Comparison of ENCODE assay signal across 10 mouse cellular contexts in genomic region chr11:59135051-59135820, GRCm38 (mm10). TPM values are rescaled to one million over a fixed set of nuclear protein-coding genes. Genes with fewer than 3 reads are reported as not detected.
DNase-seq lines count a peak whose midpoint lies in the region; ATAC-seq and TF ChIP-seq lines count a peak whose summit lies in the region.
"Had no signal": no experiment of that assay in that cellular context is flagged by ENCODE, and none has a peak within 500 bp of the region (broad histone marks: within the 10 kb centered on the region; RNA-seq: fewer than 3 reads in every experiment).

No protein-coding gene starts in this region.

- DNase-seq in kidney, postnatal 0 days (ENCODE audit: low spot score) = no peak
- no peak for DNase-seq in kidney, adult 8-10 months
- no peak for DNase-seq in embryonic facial prominence, embryonic 14.5 days (ENCODE audit: low spot score)
- DNase-seq in hindbrain, postnatal 0 days (ENCODE audit: low spot score) = peak; percentile 12
- DNase-seq in urinary bladder, postnatal 14 days (ENCODE audit: low spot score) = no peak
- DNase-seq in kidney, postnatal 14 days = no peak
- no peak for DNase-seq in cerebellum, adult 8-10 months
- DNase-seq: cerebellum, postnatal 25 days; layer of hippocampus, adult 9-11 months had no signal

- H3K4me3 ChIP-seq in kidney, postnatal 0 days (replicated peaks; ENCODE audit: low read depth, low read length) = peak overlapping the region; percentile 9; the same call in 1 of the 2 replicates
- peak overlapping the region; percentile 25 for H3K4me3 ChIP-seq in embryonic facial prominence, embryonic 14.5 days (ENCODE audit: low read depth, low read length)
- H3K4me3 ChIP-seq in hindbrain, postnatal 0 days (ENCODE audit: low read length) = peak overlapping the region; percentile 30
- H3K4me3 ChIP-seq in neural tube, embryonic 12.5 days = peak overlapping the region; percentile 19

- no peak for ATAC-seq in kidney, postnatal 0 days (replicated peaks; ENCODE audit: low FRiP score, low read depth)
- no peak for ATAC-seq in embryonic facial prominence, embryonic 14.5 days (ENCODE audit: low read depth)
- ATAC-seq in hindbrain, postnatal 0 days = peak; percentile 6; the same call in 1 of the 2 replicates
- 0 out of 2 replicates have a peak, but pooled peaks have one; percentile 6 for ATAC-seq in neural tube, embryonic 12.5 days (ENCODE audit: low FRiP score, low read depth)

- H3K4me2 ChIP-seq in kidney, postnatal 0 days (ENCODE audit: low read length) = peak overlapping the region; percentile 44
- peak overlapping the region; percentile 46 for H3K4me2 ChIP-seq in embryonic facial prominence, embryonic 14.5 days (ENCODE audit: low read depth, low read length)
- peak overlapping the region; percentile 51 for H3K4me2 ChIP-seq in hindbrain, postnatal 0 days (ENCODE audit: low read depth, low read length)
- H3K4me2 ChIP-seq in neural tube, embryonic 12.5 days (replicated peaks) = peak overlapping the region; percentile 54

- H3K27me3 ChIP-seq in kidney, postnatal 0 days (ENCODE audit: insufficient read depth, low read length) = peaks cover 39% of the 10 kb centered on the region
- H3K27me3 ChIP-seq in embryonic facial prominence, embryonic 14.5 days (replicated peaks; ENCODE audit: control insufficient read depth, insufficient read depth, low read length) = peaks cover 57% of the 10 kb centered on the region
- peaks cover 37% of the 10 kb centered on the region for H3K27me3 ChIP-seq in hindbrain, postnatal 0 days (ENCODE audit: insufficient read depth, low read length)
- H3K27me3 ChIP-seq in neural tube, embryonic 12.5 days (replicated peaks) = peaks cover 61% of the 10 kb centered on the region

- 5% methylated on average over 55 of the region's 55 CpGs for WGBS in kidney, postnatal 0 days
- WGBS in embryonic facial prominence, embryonic 14.5 days = 7% methylated on average over 46 of the region's 55 CpGs
- WGBS in hindbrain, postnatal 0 days = 6% methylated on average over 55 of the region's 55 CpGs
- WGBS in neural tube, embryonic 12.5 days = 5% methylated on average over 55 of the region's 55 CpGs

- 0 out of 2 replicates have a peak, but pooled peaks cover 4% of the 10 kb centered on the region for H3K4me1 ChIP-seq in kidney, postnatal 0 days (replicated peaks; ENCODE audit: insufficient read depth, low read length)
- no peaks in the 10 kb centered on the region for H3K4me1 ChIP-seq in embryonic facial prominence, embryonic 14.5 days (ENCODE audit: control insufficient read depth, insufficient read depth, low read length)
- no peaks in the 10 kb centered on the region for H3K4me1 ChIP-seq in hindbrain, postnatal 0 days (ENCODE audit: insufficient read depth, low read length)
- H3K4me1 ChIP-seq in neural tube, embryonic 12.5 days = peaks cover 10% of the 10 kb centered on the region

- TF ChIP-seq CTCF in kidney, postnatal 0 days (IDR thresholded peaks at IDR 0.05; ENCODE audit: low read depth) = no peak
- no peak for TF ChIP-seq CTCF in hindbrain, postnatal 0 days (IDR thresholded peaks at IDR 0.05; ENCODE audit: low read depth)

- no peak overlapping the region for H3K9ac ChIP-seq in kidney, postnatal 0 days (ENCODE audit: low read depth, low read length)
- no peak overlapping the region for H3K9ac ChIP-seq in embryonic facial prominence, embryonic 14.5 days (ENCODE audit: low read depth, low read length)
- H3K9ac ChIP-seq in hindbrain, postnatal 0 days (replicated peaks; ENCODE audit: low read length) = peak overlapping the region; percentile 30; the same call in 1 of the 2 replicates
- H3K9ac ChIP-seq in neural tube, embryonic 12.5 days = peak overlapping the region; percentile 17; the same call in 1 of the 2 replicates

- H3K27ac ChIP-seq in kidney, postnatal 0 days = no peak overlapping the region
- no peak overlapping the region for H3K27ac ChIP-seq in embryonic facial prominence, embryonic 14.5 days (replicated peaks; ENCODE audit: low read depth, low read length)
- no peak overlapping the region for H3K27ac ChIP-seq in hindbrain, postnatal 0 days
- H3K27ac ChIP-seq in neural tube, embryonic 12.5 days = no peak overlapping the region

- no peaks in the 10 kb centered on the region for H3K9me3 ChIP-seq in kidney, postnatal 0 days (replicated peaks; ENCODE audit: low read length)
- no peaks in the 10 kb centered on the region for H3K9me3 ChIP-seq in embryonic facial prominence, embryonic 14.5 days (ENCODE audit: control insufficient read depth, low read length)
- H3K9me3 ChIP-seq in hindbrain, postnatal 0 days (ENCODE audit: low read length) = no peaks in the 10 kb centered on the region
- no peaks in the 10 kb centered on the region for H3K9me3 ChIP-seq in neural tube, embryonic 12.5 days

- no peaks in the 10 kb centered on the region for H3K36me3 ChIP-seq in kidney, postnatal 0 days (ENCODE audit: insufficient read depth, low read length)
- H3K36me3 ChIP-seq in embryonic facial prominence, embryonic 14.5 days (ENCODE audit: control insufficient read depth, insufficient read depth, low read length) = no peaks in the 10 kb centered on the region
- no peaks in the 10 kb centered on the region for H3K36me3 ChIP-seq in hindbrain, postnatal 0 days (ENCODE audit: insufficient read depth, low read length)
- H3K36me3 ChIP-seq in neural tube, embryonic 12.5 days = no peaks in the 10 kb centered on the region

RNA-seq across cellular contexts. Expression of gene Obscn, which starts 1.0 kb away (rescaled TPM):
- polyA plus RNA-seq in kidney, postnatal 0 days (2015; fragmentation: Nextera tagmentation; extraction: Ambion mirVana) = 0.20 and 0.26 TPM in 2 replicates
- 7.9 and 9.2 TPM in 2 replicates for polyA plus RNA-seq in embryonic facial prominence, embryonic 14.5 days (2014; fragmentation: Nextera tagmentation; extraction: Ambion mirVana)
- 2.3 and 2.8 TPM in 2 replicates for total RNA-seq in hindbrain, postnatal 0 days (2014; rRNA removed)
- 0.30 and 0.41 TPM in 2 replicates for polyA plus RNA-seq in hindbrain, postnatal 0 days (2015; fragmentation: Nextera tagmentation; extraction: Ambion mirVana)
- polyA plus RNA-seq in neural tube, embryonic 12.5 days (2016; fragmentation: Nextera tagmentation; extraction: Ambion mirVana) = 0.42 TPM in 2 replicates

RNA-seq across cellular contexts. Expression of gene Iba57, which starts 28.3 kb away (rescaled TPM):
- 6.5 and 6.9 TPM in 2 replicates for polyA plus RNA-seq in kidney, postnatal 0 days (2015; fragmentation: Nextera tagmentation; extraction: Ambion mirVana)
- polyA plus RNA-seq in embryonic facial prominence, embryonic 14.5 days (2014; fragmentation: Nextera tagmentation; extraction: Ambion mirVana) = 2.5 and 3.1 TPM in 2 replicates
- 13.3 and 14.8 TPM in 2 replicates for total RNA-seq in hindbrain, postnatal 0 days (2014; rRNA removed)
- 9.3 and 10.7 TPM in 2 replicates for polyA plus RNA-seq in hindbrain, postnatal 0 days (2015; fragmentation: Nextera tagmentation; extraction: Ambion mirVana)
- polyA plus RNA-seq in neural tube, embryonic 12.5 days (2016; fragmentation: Nextera tagmentation; extraction: Ambion mirVana) = 6.5 and 7.8 TPM in 2 replicates

RNA-seq across cellular contexts. Expression of gene Gjc2, which starts 47.8 kb away (rescaled TPM):
- 1.2 TPM in 2 replicates for polyA plus RNA-seq in kidney, postnatal 0 days (2015; fragmentation: Nextera tagmentation; extraction: Ambion mirVana)
- polyA plus RNA-seq in embryonic facial prominence, embryonic 14.5 days (2014; fragmentation: Nextera tagmentation; extraction: Ambion mirVana) = 0.29 and 0.60 TPM in 2 replicates
- 2.3 and 3.2 TPM in 2 replicates for total RNA-seq in hindbrain, postnatal 0 days (2014; rRNA removed)
- polyA plus RNA-seq in hindbrain, postnatal 0 days (2015; fragmentation: Nextera tagmentation; extraction: Ambion mirVana) = 0.38 and 0.76 TPM in 2 replicates
- 0.23 and 0.39 TPM in 2 replicates for polyA plus RNA-seq in neural tube, embryonic 12.5 days (2016; fragmentation: Nextera tagmentation; extraction: Ambion mirVana)

RNA-seq across cellular contexts. Expression of gene Guk1, which starts 56.8 kb away (rescaled TPM):
- 127 and 135 TPM in 2 replicates for polyA plus RNA-seq in kidney, postnatal 0 days (2015; fragmentation: Nextera tagmentation; extraction: Ambion mirVana)
- polyA plus RNA-seq in embryonic facial prominence, embryonic 14.5 days (2014; fragmentation: Nextera tagmentation; extraction: Ambion mirVana) = 114 and 126 TPM in 2 replicates
- total RNA-seq in hindbrain, postnatal 0 days (2014; rRNA removed) = 124 TPM in 2 replicates
- 258 and 271 TPM in 2 replicates for polyA plus RNA-seq in hindbrain, postnatal 0 days (2015; fragmentation: Nextera tagmentation; extraction: Ambion mirVana)
- 111 and 113 TPM in 2 replicates for polyA plus RNA-seq in neural tube, embryonic 12.5 days (2016; fragmentation: Nextera tagmentation; extraction: Ambion mirVana)

Comparison
In these comparisons a context has a peak if more than half of its experiments do, and no peak if none do; other contexts are left out.
1. ATAC-seq: peak in hindbrain, postnatal 0 days (single experiment) and neural tube, embryonic 12.5 days (single experiment); none in kidney, postnatal 0 days (single experiment) and embryonic facial prominence, embryonic 14.5 days (single experiment).
2. H3K9ac ChIP-seq: peak in hindbrain, postnatal 0 days (single experiment) and neural tube, embryonic 12.5 days (single experiment); none in kidney, postnatal 0 days (single experiment) and embryonic facial prominence, embryonic 14.5 days (single experiment).
3. Peak in every context shown above with its lines, with median percentiles within 50 percentile points of each other: H3K4me2 ChIP-seq and H3K4me3 ChIP-seq.